Mouse (Mus musculus): ENCODE results near the gene Xdh.
"Not testable (repeated sequence)": the region's sequence is repeated elsewhere in the genome, so short reads cannot be mapped to it uniquely, and the experiment has no call there.

Gene Xdh

DNA sequence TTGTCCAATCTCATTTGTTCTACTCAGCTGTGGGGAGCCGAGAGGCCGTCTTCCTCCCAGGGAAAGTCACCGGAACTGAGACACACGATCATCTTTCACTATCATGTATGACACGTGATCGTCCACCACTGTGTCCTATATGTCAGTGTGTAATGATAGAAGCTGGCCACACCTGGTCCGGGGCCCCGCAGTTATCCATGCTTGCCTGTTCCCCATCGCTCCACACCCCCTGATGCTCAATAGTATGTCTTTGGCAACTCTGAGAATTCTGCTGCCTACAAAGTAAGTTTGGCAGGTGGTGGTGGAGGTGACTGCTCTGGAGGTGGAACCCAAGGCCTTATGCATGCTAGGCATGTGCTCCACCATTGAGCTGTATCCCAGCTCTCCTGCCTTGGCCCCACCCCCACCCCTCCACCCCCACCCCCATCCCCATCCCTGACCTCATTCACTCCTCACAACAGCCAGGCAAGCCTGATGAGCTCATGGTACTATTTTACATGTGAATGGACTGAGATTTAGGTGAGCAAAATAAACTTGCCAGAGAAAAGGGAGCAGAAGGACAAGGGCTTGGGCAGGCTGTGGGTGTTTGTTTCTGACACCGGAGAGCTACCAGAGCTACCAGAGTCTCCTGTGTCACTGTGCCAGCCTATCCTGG lies 70.6 kb downstream of the Xdh start:
- no peak for DNase-seq

- no peak for DNase-seq
These were observed 74.3 kb downstream of the Xdh start for GRCm38 (mm10) chr17:73875674-73876073.

GRCm38 (mm10) chr17:73875268-73875667 lies 74.7 kb downstream of the Xdh start:
- DNase-seq = no peak

- DNase-seq = no peak
These were observed 78.9 kb downstream of the Xdh start for GRCm38 (mm10) chr17:73870956-73871605.

- DNase-seq = no peak
These were observed 80.8 kb downstream of the Xdh start for GRCm38 (mm10) chr17:73869008-73869685.

DNA sequence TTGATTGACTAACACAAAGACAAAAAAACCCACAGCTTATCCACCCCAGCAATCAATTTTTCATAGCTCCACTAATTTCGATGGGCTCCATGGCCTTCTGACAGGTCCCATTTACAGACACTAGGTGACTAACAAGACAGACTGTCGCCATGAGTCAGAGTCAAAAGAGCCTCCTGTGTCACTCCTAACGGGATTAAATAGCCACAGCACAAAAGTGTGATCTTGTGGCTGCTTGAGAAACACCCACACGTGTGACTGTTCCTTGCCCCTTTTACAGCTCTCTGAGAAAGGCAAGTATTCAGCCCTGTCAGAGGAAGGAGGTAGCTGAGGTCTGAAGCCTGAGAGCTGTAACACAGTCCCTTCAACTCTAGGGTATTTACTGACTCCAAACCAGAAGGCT lies 96.3 kb downstream of the Xdh start:
- DNase-seq = no peak

- DNase-seq = no peak
These were observed 97.0 kb downstream of the Xdh start for GRCm38 (mm10) chr17:73853041-73853440.

DNA sequence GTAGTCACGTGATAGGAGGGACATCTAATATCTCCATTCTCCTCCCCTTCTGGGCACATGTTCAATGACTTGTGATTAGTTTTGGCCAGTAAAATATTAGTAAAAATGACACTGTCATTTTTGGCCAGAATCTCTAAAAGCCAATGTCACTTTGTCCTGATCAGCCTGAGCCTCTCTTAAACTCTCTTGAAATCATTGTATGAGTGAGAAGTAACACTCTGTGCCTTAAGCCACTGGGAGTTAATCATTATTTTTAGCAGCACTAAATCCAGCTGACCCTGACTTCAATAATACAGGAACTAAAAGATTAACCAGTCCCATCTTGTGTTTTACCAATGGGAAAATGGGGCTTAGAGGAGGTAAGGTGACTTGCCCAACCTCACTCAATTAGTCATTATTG lies 102.6 kb downstream of the Xdh start:
- DNase-seq = no peak

DNA sequence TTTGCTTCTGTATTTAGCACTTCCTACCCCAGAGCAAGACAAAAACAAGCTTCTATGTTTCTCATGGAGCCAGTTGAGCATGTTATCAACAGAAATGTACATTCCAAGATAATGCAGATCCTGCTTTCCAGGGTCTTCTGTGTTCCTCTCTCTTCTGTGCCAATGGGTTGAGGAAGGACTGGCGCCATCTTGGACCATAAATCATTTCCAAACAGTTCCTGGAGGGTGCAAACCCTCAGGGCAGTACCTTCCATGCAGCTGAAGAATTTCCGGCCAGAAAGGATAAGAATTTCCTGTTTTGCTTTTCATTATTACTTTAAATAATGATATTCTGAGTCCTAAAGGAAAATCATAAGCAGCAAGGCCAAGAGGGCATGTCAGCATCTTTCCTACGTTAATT lies 104.4 kb downstream of the Xdh start:
- no peak for DNase-seq

DNA sequence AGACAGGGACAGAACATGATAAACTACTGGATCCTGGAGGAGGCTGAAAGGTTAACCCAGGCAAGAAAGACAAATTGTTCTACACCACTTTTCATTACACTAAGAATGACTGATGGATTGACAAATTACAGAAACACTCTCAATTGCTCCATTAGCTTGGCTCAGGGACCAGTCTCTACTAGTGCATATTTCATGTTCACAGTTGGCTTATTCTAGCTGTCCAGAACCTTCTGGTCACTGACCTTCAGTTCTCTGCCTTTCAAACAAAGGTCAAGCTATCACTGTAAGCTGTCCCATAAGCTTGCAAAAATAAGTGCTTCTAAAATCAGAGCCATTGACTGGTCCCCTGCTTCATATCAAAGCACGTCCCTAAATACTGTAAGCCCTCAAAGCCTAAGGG lies 107.0 kb downstream of the Xdh start:
- no peak for DNase-seq

GRCm38 (mm10) chr17:73839876-73840275 lies 110.1 kb downstream of the Xdh start:
- DNase-seq = not testable (repeated sequence)

- DNase-seq = no peak
These were observed 110.7 kb downstream of the Xdh start for GRCm38 (mm10) chr17:73839086-73839835.

DNA sequence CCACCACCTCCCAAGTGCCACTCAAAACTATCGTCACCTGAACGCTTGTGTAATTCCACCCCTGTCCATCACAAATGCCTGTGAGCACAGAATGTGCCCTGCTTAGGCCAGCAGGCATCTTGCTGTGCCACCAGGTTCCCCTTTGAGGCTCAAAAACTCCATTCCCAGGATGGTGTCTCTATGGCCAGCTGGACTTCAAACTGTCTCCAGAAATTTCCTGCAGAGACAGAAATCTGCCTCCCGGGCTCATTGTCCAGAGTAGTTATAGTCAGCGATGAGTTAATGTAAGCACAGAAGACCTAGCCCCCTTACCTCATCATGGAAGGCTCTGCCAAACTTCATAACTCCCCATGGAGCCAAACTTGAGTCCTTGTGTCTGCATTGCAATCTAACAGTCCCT lies 112.8 kb downstream of the Xdh start:
- DNase-seq = no peak

DNA sequence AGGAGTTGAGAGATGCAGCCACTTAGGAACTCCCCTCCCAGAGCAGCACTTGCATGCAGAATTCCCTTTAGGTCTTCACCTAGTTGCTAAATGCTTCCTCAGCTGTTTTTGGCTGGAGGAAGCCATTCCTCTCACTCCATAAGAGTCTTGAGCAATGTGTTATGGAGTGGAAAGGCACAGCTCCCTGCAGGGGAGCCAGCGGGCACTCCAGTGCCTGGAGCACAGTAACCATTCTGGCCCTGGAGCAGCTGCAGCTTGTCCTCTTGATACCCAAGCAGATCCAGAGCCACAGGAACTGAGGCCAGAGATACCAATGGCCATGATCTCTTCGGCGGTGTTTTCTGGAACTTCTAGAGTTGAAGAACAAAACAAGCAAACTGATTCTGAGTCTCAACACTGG lies 113.4 kb downstream of the Xdh start:
- DNase-seq = peak; percentile 41

All from lung, postnatal 10 days (tissue).